Mouse (Mus musculus) heart, postnatal 4 days (tissue): Measurements from ENCODE around the gene Abcb11. TPM values are rescaled to one million over a fixed set of nuclear protein-coding genes. Genes with fewer than 3 reads are reported as not detected.

Experiments
- DNase-seq: peaks from one replicate; pipeline ENCODE4 v3.0.0; 2021
- total RNA-seq, 2 experiments: library from RNA; stranded (reverse); gene quantifications; 2 replicates each; pipeline ENCODE4 v1.2.3; 2021

Gene Abcb11
- total RNA-seq, 2 experiments from 2014 or later, result not detected

GRCm38 (mm10) chr2:69264069-69264618 lies 78.3 kb downstream of the Abcb11 start:
- no peak for DNase-seq

GRCm38 (mm10) chr2:69248221-69248755 lies 94.1 kb downstream of the Abcb11 start:
- DNase-seq, result no peak

DNA sequence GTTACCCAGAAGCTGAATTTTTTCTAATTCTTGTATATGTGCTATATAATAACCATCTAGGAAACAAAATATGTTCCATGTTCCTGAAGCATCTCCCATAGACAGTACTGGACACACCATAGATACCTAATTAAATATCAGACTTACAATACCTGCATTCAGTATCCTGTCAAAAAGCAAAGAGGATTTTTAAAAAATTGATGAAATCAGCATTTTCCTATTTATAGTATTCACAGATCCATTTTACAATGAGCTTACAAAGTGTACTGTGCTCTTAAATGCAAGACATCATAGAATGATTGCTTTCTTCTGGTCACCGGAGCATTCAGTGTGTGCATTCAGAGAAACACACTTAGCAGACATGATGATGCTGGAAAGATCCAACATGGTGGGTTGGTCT lies 95.3 kb downstream of the Abcb11 start:
- no peak for DNase-seq

DNA sequence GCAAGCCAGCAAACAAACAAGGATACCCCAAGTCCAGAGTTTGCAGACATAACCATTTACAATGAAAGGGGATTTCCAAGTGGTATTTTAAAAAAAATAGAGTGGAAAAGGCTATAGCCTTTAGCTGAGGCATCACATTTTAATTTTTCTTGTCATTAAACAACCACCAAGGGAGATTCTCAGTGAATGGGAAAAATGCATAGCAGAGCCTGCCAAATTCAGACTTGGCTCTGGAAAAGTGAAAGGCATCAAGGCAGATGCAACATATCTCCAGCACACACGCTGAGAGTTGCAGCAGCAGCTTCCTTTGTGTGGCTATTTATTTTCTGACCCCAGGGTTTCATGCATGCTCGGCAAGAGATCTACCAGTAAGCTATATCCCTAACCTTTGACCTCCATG lies 97.5 kb downstream of the Abcb11 start:
- DNase-seq, result no peak

- DNase-seq, result no peak
Measured at GRCm38 (mm10) chr2:69239315-69239714, 103.1 kb downstream of the Abcb11 start.

GRCm38 (mm10) chr2:69234976-69235678 lies 107.3 kb downstream of the Abcb11 start:
- DNase-seq, result no peak

DNA sequence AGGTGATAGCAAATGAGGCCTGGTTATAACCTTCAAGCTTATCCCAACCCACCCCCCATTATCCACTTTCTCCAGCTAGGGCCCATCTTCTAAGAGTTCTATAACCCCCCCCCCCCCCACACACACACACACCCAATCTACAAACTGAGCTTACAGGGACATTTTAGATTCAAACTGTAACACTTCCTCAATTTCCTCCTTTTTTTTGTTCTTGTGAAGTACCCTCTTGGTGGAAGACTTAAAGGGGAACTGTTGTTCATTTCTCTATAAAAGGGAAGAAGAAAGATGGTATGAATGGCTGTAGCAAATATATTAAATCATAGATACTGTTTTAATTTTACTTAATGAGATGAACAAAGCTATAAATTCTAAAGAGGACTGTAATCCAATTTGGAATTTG lies 110.3 kb downstream of the Abcb11 start:
- no peak for DNase-seq

GRCm38 (mm10) chr2:69230137-69230536 lies 112.3 kb downstream of the Abcb11 start:
- DNase-seq, result no peak

DNA sequence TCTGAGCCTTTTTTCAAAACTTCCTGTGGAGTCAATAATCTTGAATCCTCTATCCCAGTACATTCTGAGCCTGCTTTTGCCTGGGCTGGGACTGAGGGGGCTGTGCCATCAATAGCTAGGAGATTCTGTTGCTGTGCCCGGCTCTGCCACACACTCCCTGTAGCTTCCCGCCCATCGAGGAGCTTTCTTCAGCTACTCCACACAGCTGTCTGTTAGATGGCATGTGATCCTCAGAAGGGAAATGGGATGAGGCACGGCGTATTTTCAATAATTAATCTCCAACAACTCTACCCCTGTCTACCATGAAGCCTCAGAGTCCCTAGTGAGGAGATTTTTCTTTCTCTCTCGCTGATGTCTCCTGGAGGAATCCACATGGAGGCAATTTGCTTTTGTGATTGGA lies 113.8 kb downstream of the Abcb11 start:
- no peak for DNase-seq

DNA sequence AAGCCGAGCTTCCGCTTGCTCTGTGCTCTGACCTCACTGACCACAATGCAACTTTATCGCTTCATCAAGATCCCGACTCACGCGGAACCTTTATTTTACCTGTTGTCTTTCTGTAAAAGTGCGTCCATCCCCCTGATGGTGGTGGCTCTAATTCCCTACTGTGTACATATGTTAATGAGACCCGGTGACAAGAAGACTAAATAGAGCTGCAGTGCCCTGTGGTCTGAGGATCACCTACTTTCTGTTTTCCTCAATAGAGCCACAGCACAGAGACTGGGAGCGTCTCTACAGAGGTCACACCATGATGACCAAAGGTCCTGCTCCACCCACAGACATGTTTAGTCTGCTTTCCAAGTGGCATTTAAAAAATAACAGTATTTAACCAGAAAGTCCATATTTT lies 115.5 kb downstream of the Abcb11 start:
- no peak for DNase-seq

DNA sequence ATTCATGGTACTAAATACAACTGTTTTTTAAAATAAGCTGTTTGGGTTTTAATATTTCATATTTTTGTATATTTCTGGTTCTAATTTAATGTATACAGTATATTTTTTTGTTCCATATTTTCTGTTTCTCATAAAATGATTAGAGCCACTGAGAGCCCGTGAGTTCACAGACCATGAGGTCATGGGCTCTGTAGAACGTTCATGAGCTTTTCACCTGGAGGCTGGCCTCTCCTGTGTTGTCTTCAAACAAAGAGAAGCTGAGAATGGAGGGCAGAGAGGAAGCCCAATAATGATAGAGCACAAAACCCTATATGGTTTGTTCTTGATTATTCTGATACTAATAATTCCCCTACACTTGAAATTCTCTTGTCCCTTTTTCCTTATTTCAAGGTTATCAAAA lies 117.7 kb downstream of the Abcb11 start:
- no peak for DNase-seq

- DNase-seq, result no peak
Measured at GRCm38 (mm10) chr2:69222815-69223214, 119.6 kb downstream of the Abcb11 start.

DNA sequence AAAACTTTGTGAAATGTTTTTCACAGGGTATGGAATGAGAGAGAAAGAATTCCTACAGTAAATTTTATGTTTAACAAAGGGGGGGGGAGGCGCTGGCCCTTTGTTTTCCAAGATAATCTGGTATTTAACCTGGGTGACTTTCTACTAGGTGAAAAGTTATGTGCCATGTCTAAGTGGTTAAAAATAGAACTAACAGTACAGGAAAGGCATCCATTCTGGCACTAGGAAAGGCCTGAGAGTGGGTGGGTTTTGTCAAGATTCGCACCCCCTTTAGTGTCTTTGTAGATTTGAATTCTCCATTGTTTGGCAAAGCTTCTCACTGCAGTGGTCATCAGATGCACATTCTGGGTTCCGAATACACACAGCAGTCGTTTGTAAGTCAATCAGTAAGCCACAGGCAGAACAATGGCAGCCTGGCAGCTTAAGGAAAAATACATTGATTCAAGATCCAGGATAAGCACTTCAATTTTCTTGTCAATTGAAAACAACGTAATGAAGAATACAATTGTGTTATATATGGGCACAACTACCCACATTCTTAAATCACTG lies 120.5 kb downstream of the Abcb11 start:
- no peak for DNase-seq

DNA sequence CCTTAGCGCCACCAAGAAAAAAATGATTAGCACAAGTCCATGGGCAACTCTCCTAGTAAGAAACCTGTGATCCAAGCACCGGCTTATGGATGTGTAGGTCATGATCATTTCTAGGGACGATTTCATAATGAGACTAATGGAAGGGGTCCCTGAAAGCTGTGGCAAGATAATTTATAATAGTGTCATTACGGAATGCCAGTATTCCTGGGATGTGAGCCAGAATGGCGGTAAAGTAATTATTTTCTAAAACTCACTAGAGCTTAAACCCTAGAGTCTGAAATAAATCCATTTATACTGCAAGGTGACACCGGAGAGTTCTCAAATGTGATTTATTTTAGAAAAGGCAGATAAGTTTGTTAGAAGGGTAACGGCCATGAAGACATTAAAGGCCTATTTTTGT lies 127.2 kb downstream of the Abcb11 start:
- no peak for DNase-seq

GRCm38 (mm10) chr2:69212652-69213051 lies 129.8 kb downstream of the Abcb11 start:
- DNase-seq, result no peak

- no peak for DNase-seq
Measured at GRCm38 (mm10) chr2:69210773-69211172, 131.6 kb downstream of the Abcb11 start, which contains the start of gene G6pc2. Gene G6pc2, plus strand, starts transcription at chr2:69211073.

- no peak for DNase-seq
Measured at GRCm38 (mm10) chr2:69209684-69210083, 132.7 kb downstream of the Abcb11 start.

- DNase-seq, result no peak
Measured at GRCm38 (mm10) chr2:69206523-69206922, 135.9 kb downstream of the Abcb11 start.

DNA sequence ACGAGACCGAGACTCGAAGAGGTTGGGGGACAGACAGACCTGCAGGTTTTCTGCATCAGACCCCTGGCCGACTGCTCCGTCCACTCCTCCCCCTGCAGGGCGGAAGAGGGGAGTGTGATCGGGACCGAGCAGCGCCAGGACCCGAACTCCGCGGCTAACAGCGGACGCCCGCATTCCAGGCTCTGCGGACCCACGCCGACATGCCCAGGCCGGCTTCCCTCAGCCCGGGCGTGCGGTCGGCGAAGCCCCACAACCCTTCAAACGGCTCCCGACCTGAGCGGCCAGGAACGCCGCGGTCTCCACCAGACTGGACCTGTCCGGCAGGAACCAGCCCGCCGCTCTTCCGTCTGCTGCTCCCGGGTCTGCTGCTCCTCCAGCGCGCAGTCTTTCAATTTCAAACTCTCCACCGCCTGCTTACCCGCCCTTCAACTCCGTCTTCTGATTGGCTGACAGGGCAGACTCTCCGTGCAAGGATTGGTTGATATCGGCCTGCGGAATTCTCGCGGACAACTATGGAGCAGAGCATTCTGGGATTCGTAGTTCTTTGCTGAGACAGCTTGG lies 136.5 kb downstream of the Abcb11 start, which contains the start of gene Spc25:
TSS of gene Spc25 (minus strand) at position 404 of the 561 bp plus-strand sequence.
- peak; percentile 93 for DNase-seq

DNA sequence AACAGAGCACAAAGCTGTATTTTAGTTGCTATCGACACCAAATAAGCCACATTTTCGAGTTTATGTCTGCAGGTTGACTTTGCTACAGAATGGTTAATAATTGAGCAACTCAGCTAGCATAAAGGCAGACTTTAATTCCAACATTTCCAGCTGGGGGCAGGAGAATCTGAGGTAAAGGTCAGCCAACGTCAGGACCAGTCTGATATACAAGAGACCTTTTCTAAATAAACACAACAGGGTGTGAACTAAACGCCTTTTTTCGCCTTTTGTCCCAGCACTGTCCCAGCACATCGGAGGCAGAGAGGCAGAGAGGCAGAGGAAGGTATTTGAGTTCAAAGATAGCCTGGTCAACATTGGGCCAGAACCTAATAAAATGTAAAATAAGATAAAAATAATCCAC lies 137.2 kb downstream of the Abcb11 start:
- DNase-seq, result no peak

DNA sequence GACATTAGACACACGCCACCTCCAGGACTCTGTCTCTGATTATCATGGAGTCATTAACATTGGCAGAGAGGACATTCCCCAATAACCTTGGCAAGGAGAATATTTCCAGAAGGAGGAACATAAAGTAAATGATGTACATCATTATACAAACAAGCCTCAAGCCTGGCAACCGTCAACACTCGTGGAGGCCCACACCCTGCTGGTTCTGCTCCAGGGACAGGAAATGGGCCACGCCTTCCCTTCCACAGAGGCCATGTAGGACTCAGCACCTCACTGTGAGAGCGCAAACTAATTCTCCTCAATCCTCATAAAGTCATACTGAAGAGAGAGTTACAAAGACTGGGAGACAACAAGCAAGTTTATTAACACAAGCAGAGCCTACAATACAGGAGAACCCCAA lies 148.9 kb downstream of the Abcb11 start:
- no peak for DNase-seq

GRCm38 (mm10) chr2:69191059-69191458 lies 151.4 kb downstream of the Abcb11 start:
- DNase-seq, result no peak

GRCm38 (mm10) chr2:69189222-69189621 lies 153.2 kb downstream of the Abcb11 start:
- no peak for DNase-seq

- DNase-seq, result no peak
Measured at GRCm38 (mm10) chr2:69188732-69189131, 153.7 kb downstream of the Abcb11 start.
